Comparison of ENCODE assay signal across 8 mouse cellular contexts in the genomic region with DNA sequence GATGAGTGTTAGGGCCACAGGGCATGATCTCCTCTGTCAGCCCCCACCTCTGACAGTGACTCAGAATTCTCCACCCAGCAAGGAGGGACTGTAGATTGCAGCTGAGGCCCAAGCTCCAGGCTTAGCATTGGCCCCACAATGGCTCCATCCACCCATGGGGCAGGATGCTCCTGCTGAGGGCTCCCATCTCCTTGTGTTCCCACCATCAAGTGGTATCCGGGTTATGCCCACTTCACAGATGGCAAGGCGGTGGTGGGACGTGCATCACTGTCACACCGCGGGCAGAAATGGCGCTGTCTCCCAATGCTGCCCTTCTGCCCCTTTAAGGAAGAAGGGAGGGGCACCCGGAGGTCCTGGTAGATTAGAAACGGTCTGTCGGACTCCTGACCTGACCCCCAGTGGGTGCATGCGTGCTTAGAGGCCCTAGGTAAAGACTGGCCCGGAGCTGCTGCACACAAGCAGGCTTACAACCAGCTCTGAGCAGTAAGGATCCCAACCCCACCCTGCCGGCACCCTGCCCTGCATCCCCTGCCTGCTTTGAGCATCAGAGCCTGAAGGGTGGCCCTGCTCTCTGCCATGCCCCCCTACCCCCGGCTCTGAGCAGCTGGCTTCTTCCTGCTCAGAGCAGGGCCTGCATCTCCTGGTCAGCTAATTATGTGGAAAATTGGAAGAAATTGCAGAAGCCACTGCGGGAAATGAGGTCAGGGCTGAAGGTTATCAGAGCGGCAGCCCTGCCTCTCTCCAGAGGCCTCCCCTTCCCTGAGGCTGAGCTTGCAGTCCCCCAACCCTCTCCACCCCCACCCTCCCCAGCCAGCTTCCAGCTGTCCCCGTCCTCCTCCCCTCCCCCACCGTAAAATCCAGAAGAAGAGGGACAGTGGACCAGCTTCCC.
DNase-seq lines count a peak whose midpoint lies in the region; ATAC-seq lines count a peak whose summit lies in the region.

No protein-coding gene starts in this region.

- no peaks in the 10 kb centered on the region for H3K9me3 ChIP-seq in forebrain, embryonic 15.5 days
- no peaks in the 10 kb centered on the region for H3K9me3 ChIP-seq in liver, embryonic 11.5 days (ENCODE audit: control insufficient read depth, low read length)
- H3K9me3 ChIP-seq in stomach, embryonic 15.5 days: no peaks in the 10 kb centered on the region

- no peaks in the 10 kb centered on the region for H3K27me3 ChIP-seq in forebrain, embryonic 15.5 days
- no peaks in the 10 kb centered on the region for H3K27me3 ChIP-seq in liver, embryonic 11.5 days (replicated peaks; ENCODE audit: control insufficient read depth, insufficient read depth, low read length)
- no peaks in the 10 kb centered on the region for H3K27me3 ChIP-seq in stomach, embryonic 15.5 days (replicated peaks)

- H3K4me1 ChIP-seq in forebrain, embryonic 15.5 days: peaks cover 82% of the 10 kb centered on the region
- H3K4me1 ChIP-seq in liver, embryonic 11.5 days (replicated peaks; ENCODE audit: control insufficient read depth, insufficient read depth, low read length): peaks cover 74% of the 10 kb centered on the region
- H3K4me1 ChIP-seq in stomach, embryonic 15.5 days: peaks cover 67% of the 10 kb centered on the region

- H3K4me2 ChIP-seq in forebrain, embryonic 15.5 days (replicated peaks): no peak overlapping the region
- peak overlapping the region; percentile 77 for H3K4me2 ChIP-seq in liver, embryonic 11.5 days
- peak overlapping the region; percentile 16; the same call in 1 of the 2 replicates for H3K4me2 ChIP-seq in stomach, embryonic 15.5 days

- H3K9ac ChIP-seq in forebrain, embryonic 15.5 days (replicated peaks): no peak overlapping the region
- peak overlapping the region; percentile 77 for H3K9ac ChIP-seq in liver, embryonic 11.5 days (ENCODE audit: low read depth, low read length)
- H3K9ac ChIP-seq in stomach, embryonic 15.5 days: no peak overlapping the region

- peak; percentile 48 for DNase-seq in lung, postnatal 10 days
- no peak for DNase-seq in lung, postnatal 14 days
- peak; percentile 73 for DNase-seq in liver, embryonic 11.5 days (ENCODE audit: low spot score)
- DNase-seq in left cerebral cortex, adult 18-20 months (ENCODE audit: low spot score in 2 of 2): no peak
- no peak for DNase-seq in right cerebral cortex, postnatal 14 days

- no peak overlapping the region for H3K4me3 ChIP-seq in forebrain, embryonic 15.5 days
- H3K4me3 ChIP-seq in liver, embryonic 11.5 days (ENCODE audit: low read depth, low read length): peak overlapping the region; percentile 39
- H3K4me3 ChIP-seq in stomach, embryonic 15.5 days (replicated peaks): no peak overlapping the region

- no peak for ATAC-seq in forebrain, embryonic 15.5 days (replicated peaks)
- peak; percentile 63 for ATAC-seq in liver, embryonic 11.5 days (replicated peaks; ENCODE audit: low FRiP score)
- ATAC-seq in stomach, embryonic 15.5 days (ENCODE audit: insufficient read depth, low FRiP score, low read depth): no peak
- ATAC-seq in CD4-positive, CD25-positive, alpha-beta regulatory T cell, adult 4 months: no peak

- H3K27ac ChIP-seq in forebrain, embryonic 15.5 days (replicated peaks): peak overlapping the region; percentile 58
- peak overlapping the region; percentile 99 for H3K27ac ChIP-seq in liver, embryonic 11.5 days (ENCODE audit: low read depth, low read length)
- H3K27ac ChIP-seq in stomach, embryonic 15.5 days: peak overlapping the region; percentile 59

- H3K36me3 ChIP-seq in forebrain, embryonic 15.5 days: no peaks in the 10 kb centered on the region
- no peaks in the 10 kb centered on the region for H3K36me3 ChIP-seq in liver, embryonic 11.5 days (ENCODE audit: control insufficient read depth, insufficient read depth, low read length)
- H3K36me3 ChIP-seq in stomach, embryonic 15.5 days: no peaks in the 10 kb centered on the region

- WGBS in forebrain, embryonic 15.5 days: 31% methylated on average over 17 of the region's 17 CpGs
- 21% methylated on average over 15 of the region's 17 CpGs for WGBS in liver, embryonic 11.5 days
- WGBS in stomach, embryonic 15.5 days: 29% methylated on average over 16 of the region's 17 CpGs

Comparison
In these comparisons a context has a peak if more than half of its experiments do, and no peak if none do; other contexts are left out.
1. DNase-seq: peak in lung, postnatal 10 days (single experiment) and liver, embryonic 11.5 days (single experiment); none in lung, postnatal 14 days (single experiment), left cerebral cortex, adult 18-20 months (0 of 2) and right cerebral cortex, postnatal 14 days (single experiment).
2. Peak in every context shown above with its lines, with median percentiles within 50 percentile points of each other: H3K27ac ChIP-seq.